Mouse (Mus musculus): ENCODE measurements around the gene Ppp2r2c. TPM values are rescaled to one million over a fixed set of nuclear protein-coding genes. Genes with fewer than 3 reads are reported as not detected.
"Not testable (repeated sequence)": the region's sequence is repeated elsewhere in the genome, so short reads cannot be mapped to it uniquely, and the experiment has no call there.

Gene Ppp2r2c
- polyA plus RNA-seq, 1 experiment from 2014 or later: 27.8 TPM

GRCm38 (mm10) chr5:36920072-36920471, 51.8 kb downstream of the Ppp2r2c start:
- no peak for ATAC-seq (ENCODE audit: low FRiP score, low read depth)
- WGBS: 38% methylated on average over 1 of the region's 1 CpGs
- H3K9ac ChIP-seq: no peak overlapping the region

GRCm38 (mm10) chr5:36921871-36922270, 53.6 kb downstream of the Ppp2r2c start:
- no peaks in the 10 kb centered on the region for H3K36me3 ChIP-seq
- ATAC-seq (ENCODE audit: low FRiP score, low read depth): no peak
- no peak overlapping the region for H3K4me2 ChIP-seq (replicated peaks)
- no peaks in the 10 kb centered on the region for H3K27me3 ChIP-seq (replicated peaks)
- H3K4me1 ChIP-seq: peaks cover 9% of the 10 kb centered on the region; the same call in 1 of the 2 replicates
- 84% methylated on average over 1 of the region's 1 CpGs for WGBS
- H3K27ac ChIP-seq: no peak overlapping the region
- no peak overlapping the region for H3K9ac ChIP-seq
- no peaks in the 10 kb centered on the region for H3K9me3 ChIP-seq
- H3K4me3 ChIP-seq: no peak overlapping the region

More at GRCm38 (mm10) chr5:36920072-36920471, 51.8 kb downstream of the Ppp2r2c start:
- Histone ChIP-seq H3K27me3 (replicated peaks) (no peaks in the 10 kb centered on the region), H3K4me3 (no peak overlapping the region), H3K9me3 (no peaks in the 10 kb centered on the region), H3K4me2 (replicated peaks) (no peak overlapping the region), H3K27ac (no peak overlapping the region), H3K36me3 (no peaks in the 10 kb centered on the region), H3K4me1 (peaks cover 9% of the 10 kb centered on the region; the same call in 1 of the 2 replicates)

GRCm38 (mm10) chr5:36922811-36923210, 54.5 kb downstream of the Ppp2r2c start:
- no peak overlapping the region for H3K4me2 ChIP-seq (replicated peaks)
- H3K4me3 ChIP-seq: no peak overlapping the region
- H3K27ac ChIP-seq: no peak overlapping the region
- no peak for ATAC-seq (ENCODE audit: low FRiP score, low read depth)
- WGBS: 77% methylated on average over 10 of the region's 10 CpGs
- H3K27me3 ChIP-seq (replicated peaks): no peaks in the 10 kb centered on the region
- H3K36me3 ChIP-seq: no peaks in the 10 kb centered on the region
- H3K9ac ChIP-seq: no peak overlapping the region
- H3K4me1 ChIP-seq: peaks cover 8% of the 10 kb centered on the region; the same call in 1 of the 2 replicates
- H3K9me3 ChIP-seq: no peaks in the 10 kb centered on the region

GRCm38 (mm10) chr5:36923826-36924700, 55.8 kb downstream of the Ppp2r2c start:
- H3K4me2 ChIP-seq (replicated peaks): no peak overlapping the region
- H3K4me3 ChIP-seq: no peak overlapping the region
- ATAC-seq (ENCODE audit: low FRiP score, low read depth): no peak
- H3K27me3 ChIP-seq (replicated peaks): no peaks in the 10 kb centered on the region
- H3K4me1 ChIP-seq: no peaks in the 10 kb centered on the region
- no peaks in the 10 kb centered on the region for H3K9me3 ChIP-seq
- 52% methylated on average over 11 of the region's 11 CpGs for WGBS
- no peak overlapping the region for H3K9ac ChIP-seq
- no peak overlapping the region for H3K27ac ChIP-seq
- H3K36me3 ChIP-seq: no peaks in the 10 kb centered on the region

- Histone ChIP-seq H3K27me3 (replicated peaks) (0 out of 2 replicates have a peak, but pooled peaks cover 3% of the 10 kb centered on the region), H3K36me3 (peaks cover 4% of the 10 kb centered on the region; the same call in 1 of the 2 replicates), H3K4me1 (no peaks in the 10 kb centered on the region), H3K9ac (no peak overlapping the region), H3K4me2 (replicated peaks) (no peak overlapping the region), H3K27ac (no peak overlapping the region), H3K4me3 (no peak overlapping the region), H3K9me3 (no peaks in the 10 kb centered on the region)
- WGBS: 55% methylated on average over 4 of the region's 4 CpGs
- ATAC-seq (ENCODE audit: low FRiP score, low read depth): no peak
Observed at GRCm38 (mm10) chr5:36928701-36929100, 60.4 kb downstream of the Ppp2r2c start.

- no peak overlapping the region for H3K9ac ChIP-seq
- H3K4me2 ChIP-seq (replicated peaks): no peak overlapping the region
- 0 out of 2 replicates have a peak, but pooled peaks cover 3% of the 10 kb centered on the region for H3K27me3 ChIP-seq (replicated peaks)
- no peak for ATAC-seq (ENCODE audit: low FRiP score, low read depth)
- peaks cover 4% of the 10 kb centered on the region; the same call in 1 of the 2 replicates for H3K36me3 ChIP-seq
- no peaks in the 10 kb centered on the region for H3K9me3 ChIP-seq
- no peak overlapping the region for H3K4me3 ChIP-seq
- no peaks in the 10 kb centered on the region for H3K4me1 ChIP-seq
- no peak overlapping the region for H3K27ac ChIP-seq
- WGBS: 73% methylated on average over 3 of the region's 3 CpGs
Observed at GRCm38 (mm10) chr5:36929376-36929775, 61.1 kb downstream of the Ppp2r2c start.

GRCm38 (mm10) chr5:36933383-36933782, 65.1 kb downstream of the Ppp2r2c start:
- Histone ChIP-seq H3K9me3 (no peaks in the 10 kb centered on the region), H3K9ac (no peak overlapping the region), H3K4me1 (peaks cover 9% of the 10 kb centered on the region), H3K27ac (no peak overlapping the region), H3K4me3 (no peak overlapping the region), H3K36me3 (peaks cover 4% of the 10 kb centered on the region; the same call in 1 of the 2 replicates), H3K4me2 (replicated peaks) (no peak overlapping the region), H3K27me3 (replicated peaks) (0 out of 2 replicates have a peak, but pooled peaks cover 3% of the 10 kb centered on the region)
- no peak for ATAC-seq (ENCODE audit: low FRiP score, low read depth)
- WGBS: 71% methylated on average over 7 of the region's 8 CpGs

- 67% methylated on average over 17 of the region's 17 CpGs for WGBS
- Histone ChIP-seq H3K36me3 (peaks cover 4% of the 10 kb centered on the region; the same call in 1 of the 2 replicates), H3K4me3 (no peak overlapping the region), H3K9me3 (no peaks in the 10 kb centered on the region), H3K4me2 (replicated peaks) (no peak overlapping the region), H3K4me1 (peaks cover 9% of the 10 kb centered on the region), H3K27me3 (replicated peaks) (no peaks in the 10 kb centered on the region), H3K27ac (no peak overlapping the region), H3K9ac (no peak overlapping the region)
- ATAC-seq (ENCODE audit: low FRiP score, low read depth): no peak
Observed at GRCm38 (mm10) chr5:36935486-36936473, 67.5 kb downstream of the Ppp2r2c start.

GRCm38 (mm10) chr5:36936548-36936947, 68.2 kb downstream of the Ppp2r2c start:
- Histone ChIP-seq H3K36me3 (0 out of 2 replicates have a peak, but pooled peaks cover 2% of the 10 kb centered on the region), H3K27me3 (replicated peaks) (no peaks in the 10 kb centered on the region), H3K27ac (no peak overlapping the region), H3K9me3 (no peaks in the 10 kb centered on the region), H3K9ac (no peak overlapping the region), H3K4me1 (peaks cover 9% of the 10 kb centered on the region), H3K4me3 (no peak overlapping the region), H3K4me2 (replicated peaks) (no peak overlapping the region)
- WGBS: 72% methylated on average over 7 of the region's 7 CpGs
- ATAC-seq (ENCODE audit: low FRiP score, low read depth): no peak

- Histone ChIP-seq H3K27ac (no peak overlapping the region), H3K4me2 (replicated peaks) (no peak overlapping the region), H3K4me3 (no peak overlapping the region), H3K9me3 (no peaks in the 10 kb centered on the region), H3K36me3 (no peaks in the 10 kb centered on the region), H3K9ac (no peak overlapping the region), H3K4me1 (peaks cover 9% of the 10 kb centered on the region), H3K27me3 (replicated peaks) (no peaks in the 10 kb centered on the region)
- 93% methylated on average over 5 of the region's 5 CpGs for WGBS
- no peak for ATAC-seq (ENCODE audit: low FRiP score, low read depth)
Observed at GRCm38 (mm10) chr5:36938021-36938420, 69.7 kb downstream of the Ppp2r2c start.

- not testable (repeated sequence) for H3K9me3 ChIP-seq; H3K4me1 ChIP-seq; H3K36me3 ChIP-seq; H3K27me3 ChIP-seq (replicated peaks); H3K4me3 ChIP-seq; H3K27ac ChIP-seq; ATAC-seq (ENCODE audit: low FRiP score, low read depth); H3K9ac ChIP-seq; H3K4me2 ChIP-seq (replicated peaks)
- WGBS: 79% methylated on average over 2 of the region's 2 CpGs
Observed at GRCm38 (mm10) chr5:36938991-36939390, 70.7 kb downstream of the Ppp2r2c start.

- no peak overlapping the region for H3K27ac ChIP-seq
- WGBS: 97% methylated on average over 2 of the region's 2 CpGs
- peaks cover 5% of the 10 kb centered on the region for H3K4me1 ChIP-seq
- no peak for ATAC-seq (ENCODE audit: low FRiP score, low read depth)
- no peaks in the 10 kb centered on the region for H3K9me3 ChIP-seq
- no peak overlapping the region for H3K9ac ChIP-seq
- H3K27me3 ChIP-seq (replicated peaks): no peaks in the 10 kb centered on the region
- no peak overlapping the region for H3K4me2 ChIP-seq (replicated peaks)
- H3K36me3 ChIP-seq: no peaks in the 10 kb centered on the region
- H3K4me3 ChIP-seq: no peak overlapping the region
Observed at GRCm38 (mm10) chr5:36942446-36942845, 74.1 kb downstream of the Ppp2r2c start.
